Mouse (Mus musculus): Measurements from ENCODE around the gene Retreg1.

DNA sequence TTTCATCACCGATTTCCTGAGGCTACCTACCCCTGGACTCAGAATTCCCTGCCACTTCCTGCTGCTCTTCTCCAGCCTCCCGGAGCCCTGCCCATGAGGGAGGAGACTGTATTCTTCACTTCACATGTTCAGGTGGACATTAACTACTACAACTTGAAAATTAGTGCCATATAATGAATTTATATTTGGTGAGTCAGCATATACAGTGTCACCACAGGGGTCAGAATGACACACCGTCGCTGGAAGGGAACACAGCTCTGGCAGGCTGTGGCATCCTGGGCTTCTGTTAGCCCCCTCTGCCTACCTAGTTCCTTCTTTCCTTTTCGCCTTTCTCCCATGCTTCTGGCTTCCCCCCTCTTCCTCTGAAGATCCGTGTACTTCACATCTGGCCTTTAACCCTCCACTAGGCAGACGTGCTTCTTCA is 90.7 kb downstream of the Retreg1 start:
- TF ChIP-seq POLR2A (IDR thresholded peaks at IDR 0.05; ENCODE audit: insufficient read depth, low read depth, low read length) = no peak
- no peak for TF ChIP-seq CTCF (IDR thresholded peaks at IDR 0.05)
